Mouse (Mus musculus) heart, postnatal 0 days (tissue): Measurements from ENCODE around the gene Cdk12. TPM values are rescaled to one million over a fixed set of nuclear protein-coding genes. Genes with fewer than 3 reads are reported as not detected.

Experiments
- ATAC-seq: fragments of 200-750 bp; cut with Nextera tagmentation; 2 replicates; pipeline ENCODE4 v1.8.0; 2017; ENCODE audit warnings: low read depth, moderate number of reproducible peaks, moderate library complexity; ENCODE audit not compliant: insufficient read depth
- DNase-seq: peaks from one replicate; pipeline ENCODE4 v3.0.0-alpha.2; 2016; ENCODE audit warnings: low spot score
- H3K27ac ChIP-seq: fragments of 300-500 bp; sonication (generic); 2 replicates; pipeline ENCODE4 v1.5.1; 2014; ENCODE audit warnings: low read depth, mild to moderate bottlenecking
- H3K27me3 ChIP-seq: fragments of 300-500 bp; sonication (generic); 2 replicates; pipeline ENCODE4 v1.6.1; 2014; ENCODE audit warnings: low read length, mixed read lengths; ENCODE audit not compliant: control insufficient read depth, insufficient read depth
- H3K36me3 ChIP-seq: fragments of 300-500 bp; sonication (generic); replicated peaks from 2 replicates; pipeline ENCODE4 v1.6.1; 2014; ENCODE audit warnings: low read length, mixed read lengths; ENCODE audit not compliant: control insufficient read depth, insufficient read depth
- H3K4me1 ChIP-seq: fragments of 300-500 bp; sonication (generic); 2 replicates; pipeline ENCODE4 v1.6.1; 2014; ENCODE audit warnings: antibody characterized with exemption; ENCODE audit not compliant: control insufficient read depth, insufficient read depth
- H3K4me2 ChIP-seq: fragments of 300-500 bp; sonication (generic); 2 replicates; pipeline ENCODE4 v1.6.1; 2014; ENCODE audit warnings: low read depth, mild to moderate bottlenecking, low read length, moderate library complexity
- H3K4me3 ChIP-seq: fragments of 300-500 bp; sonication (generic); 2 replicates; pipeline ENCODE4 v1.5.1; 2014; ENCODE audit warnings: low read depth, low read length
- H3K9ac ChIP-seq: fragments of 300-500 bp; sonication (generic); replicated peaks from 2 replicates; pipeline ENCODE4 v1.6.1; 2014; ENCODE audit warnings: low read depth, low read length, mixed read lengths
- H3K9me3 ChIP-seq: fragments of 300-500 bp; sonication (generic); replicated peaks from 2 replicates; pipeline ENCODE4 v1.6.1; 2016; ENCODE audit warnings: low read length; ENCODE audit not compliant: control insufficient read depth
- CTCF ChIP-seq: IDR thresholded peaks from 2 replicates; pipeline ENCODE4 v1.5.1; 2016; ENCODE audit warnings: antibody characterized with exemption, control low read depth, low read depth
- EP300 ChIP-seq: IDR thresholded peaks from 2 replicates; pipeline ENCODE4 v1.6.1; 2016; ENCODE audit warnings: antibody characterized with exemption, low read depth
- whole genome bisulfite sequencing: fragments of 180-500 bp; shearing (Covaris S2); extraction: QIAGEN DNeasy Blood & Tissue Kit; methylation state at CpG from one replicate; pipeline ENCODE4 v1.1.7; 2014; 5-methylcytosine and 5-hydroxymethylcytosine counted together
- microRNA-seq: library from miRNA; unstranded; fragments of <30 nt; microRNA quantifications from one replicate; pipeline ENCODE4, GENCODE M21; 2016
- polyA plus RNA-seq: library from polyadenylated mRNA; unstranded; fragments of >200 nt; fragmentation: Nextera tagmentation; extraction: Ambion mirVana; gene quantifications from 2 replicates; pipeline ENCODE4 v1.2.1, GENCODE M21; 2015
- total RNA-seq: library from RNA; depleted of rRNA; stranded (reverse); fragments of >200 nt; gene quantifications from 2 replicates; pipeline ENCODE4 v1.2.3, GENCODE M21; 2014; ENCODE audit warnings: low replicate concordance; rRNA removed

Gene Cdk12
- total and polyA plus RNA-seq, 2 experiments from 2014 or later = 4.2 to 25.8 TPM

DNA sequence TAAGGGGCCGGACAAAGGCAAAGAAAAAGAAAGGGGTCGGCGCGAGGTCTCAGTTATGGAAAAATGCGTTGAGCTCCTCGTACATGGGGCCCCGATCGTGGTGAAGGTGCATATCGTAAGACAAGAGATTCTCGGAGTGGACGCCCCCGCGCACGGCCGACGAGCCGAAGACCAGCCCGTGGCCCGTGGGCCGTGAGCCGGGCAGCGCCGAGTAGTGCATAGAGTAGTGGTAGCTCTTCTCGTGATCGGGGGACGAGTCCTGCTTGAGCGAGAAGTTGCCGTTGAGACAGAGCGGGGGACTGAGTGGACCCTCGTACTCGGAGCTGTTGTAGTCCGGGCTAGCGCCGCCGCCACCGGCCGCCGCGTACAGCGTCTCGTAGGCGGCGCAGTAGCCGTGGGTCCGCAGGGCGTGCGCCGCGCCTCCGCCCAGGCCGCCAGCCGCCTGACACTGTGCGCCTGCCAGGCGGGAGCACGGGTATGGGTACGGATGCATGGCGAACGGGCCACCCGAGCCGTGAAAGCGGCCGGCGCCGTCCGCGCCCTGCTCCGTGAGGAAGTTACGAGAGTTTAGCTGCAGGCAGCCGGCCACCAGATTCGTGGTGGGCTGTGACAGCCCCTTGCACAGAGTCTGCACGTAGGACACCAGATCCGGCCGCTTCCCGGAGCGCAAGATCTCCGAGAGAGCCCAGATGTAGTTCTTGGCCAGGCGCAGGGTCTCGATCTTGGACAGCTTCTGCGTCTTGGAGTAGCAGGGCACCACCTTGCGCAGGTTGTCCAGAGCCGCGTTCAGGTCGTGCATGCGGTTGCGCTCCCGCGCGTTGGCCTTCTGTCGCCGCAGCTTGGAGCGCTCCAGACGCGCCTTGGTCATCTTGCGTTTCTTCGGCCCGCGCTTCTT, 124.5 kb downstream of the Cdk12 start:
- WGBS = 1% methylated on average over 92 of the region's 97 CpGs
- peak overlapping the region; percentile 33 for H3K4me3 ChIP-seq
- H3K27ac ChIP-seq = no peak overlapping the region
- ATAC-seq = peak; percentile 7; the same call in 1 of the 2 replicates
- H3K4me1 ChIP-seq = peaks cover 16% of the 10 kb centered on the region
- peaks cover 99% of the 10 kb centered on the region for H3K27me3 ChIP-seq
- TF ChIP-seq CTCF = no peak
- no peak for TF ChIP-seq EP300
- H3K9me3 ChIP-seq = no peaks in the 10 kb centered on the region
- no peak for DNase-seq
- H3K9ac ChIP-seq = no peak overlapping the region
- peak overlapping the region; percentile 47 for H3K4me2 ChIP-seq
- H3K36me3 ChIP-seq = no peaks in the 10 kb centered on the region

DNA sequence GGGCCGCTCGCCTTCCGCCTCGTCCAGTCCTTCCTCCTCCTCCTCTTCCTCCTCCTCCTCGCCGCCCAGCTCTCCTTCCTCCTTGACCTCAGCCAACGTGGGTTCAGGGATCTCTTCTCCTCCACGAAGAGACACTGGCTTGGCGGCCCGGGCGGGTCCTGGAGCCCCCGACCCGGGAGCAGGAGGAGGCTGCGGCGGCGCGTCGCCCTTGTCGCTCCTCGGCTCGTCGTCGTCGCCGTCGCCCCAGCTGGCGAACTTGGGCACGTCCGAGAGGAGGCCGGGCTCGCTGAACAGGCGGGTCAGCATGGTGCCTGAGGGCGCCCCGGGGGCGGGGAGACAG, 125.1 kb downstream of the Cdk12 start:
- TF ChIP-seq CTCF (no peak), EP300 (no peak)
- Histone ChIP-seq H3K27ac (no peak overlapping the region), H3K9me3 (no peaks in the 10 kb centered on the region), H3K4me1 (peaks cover 16% of the 10 kb centered on the region), H3K36me3 (no peaks in the 10 kb centered on the region), H3K27me3 (peaks cover 99% of the 10 kb centered on the region), H3K4me3 (peak overlapping the region; percentile 33), H3K9ac (no peak overlapping the region), H3K4me2 (peak overlapping the region; percentile 47)
- ATAC-seq (no peak), DNase-seq (no peak)
- under 1% methylated on average over 34 of the region's 35 CpGs for WGBS

Small RNA genes lying within 50 kb of the gene (microRNA-seq; reads per million reads assigned to microRNA genes)
- gene Gm27399 (not detected), gene Mir5119 (not detected)

Other genes starting within 250 kb of the Cdk12 start
- gene Plxdc1, start 216.6 kb upstream of the Cdk12 start, total RNA-seq = 0.39 and 2.6 TPM in 2 replicates
- 2.1 TPM in 2 replicates for gene Plxdc1, start 216.6 kb upstream of the Cdk12 start, polyA plus RNA-seq
- gene Arl5c, start 206.9 kb upstream of the Cdk12 start, total RNA-seq = 4.3 TPM in 1 of 2 replicates, not detected in the other
- gene Arl5c, start 206.9 kb upstream of the Cdk12 start, polyA plus RNA-seq = 2.9 TPM in 2 replicates
- gene Cacnb1, start 180.0 kb upstream of the Cdk12 start, total RNA-seq = 5.5 and 6.2 TPM in 2 replicates
- 4.8 and 5.2 TPM in 2 replicates for gene Cacnb1, start 180.0 kb upstream of the Cdk12 start, polyA plus RNA-seq
- 604 and 622 TPM in 2 replicates for gene Rpl19, start 176.3 kb upstream of the Cdk12 start, total RNA-seq
- gene Rpl19, start 176.3 kb upstream of the Cdk12 start, polyA plus RNA-seq = 588 TPM in 2 replicates
- 0.15 TPM in 1 of 2 replicates, not detected in the other for gene Stac2, start 149.6 kb upstream of the Cdk12 start, total RNA-seq
- 0.04 and 0.11 TPM in 2 replicates for gene Stac2, start 149.6 kb upstream of the Cdk12 start, polyA plus RNA-seq
- gene Fbxl20, start 52.7 kb upstream of the Cdk12 start, total RNA-seq = 8.8 and 12.5 TPM in 2 replicates
- gene Fbxl20, start 52.7 kb upstream of the Cdk12 start, polyA plus RNA-seq = 8.6 and 8.8 TPM in 2 replicates
- 29.2 and 41.4 TPM in 2 replicates for gene Med1, start 9.8 kb upstream of the Cdk12 start, total RNA-seq
- 36.7 and 38.1 TPM in 2 replicates for gene Med1, start 9.8 kb upstream of the Cdk12 start, polyA plus RNA-seq
- gene Neurod2, start 126.6 kb downstream of the Cdk12 start, total RNA-seq = not detected in 2 replicates
- not detected in 2 replicates for gene Neurod2, start 126.6 kb downstream of the Cdk12 start, polyA plus RNA-seq
- 16.3 and 18.6 TPM in 2 replicates for gene Ppp1r1b, start 145.3 kb downstream of the Cdk12 start, total RNA-seq
- 32.1 and 38.5 TPM in 2 replicates for gene Ppp1r1b, start 145.3 kb downstream of the Cdk12 start, polyA plus RNA-seq
- 44.8 and 53.6 TPM in 2 replicates for gene Stard3, start 155.3 kb downstream of the Cdk12 start, total RNA-seq
- 34.7 and 35.3 TPM in 2 replicates for gene Stard3, start 155.3 kb downstream of the Cdk12 start, polyA plus RNA-seq
- 293 and 299 TPM in 2 replicates for gene Tcap, start 180.8 kb downstream of the Cdk12 start, total RNA-seq
- gene Tcap, start 180.8 kb downstream of the Cdk12 start, polyA plus RNA-seq = 455 and 518 TPM in 2 replicates
- 4.2 TPM in 1 of 2 replicates, not detected in the other for gene Pnmt, start 183.4 kb downstream of the Cdk12 start, total RNA-seq
- gene Pnmt, start 183.4 kb downstream of the Cdk12 start, polyA plus RNA-seq = 0.26 TPM in 1 of 2 replicates, not detected in the other
- gene Pgap3, start 197.4 kb downstream of the Cdk12 start, total RNA-seq = 35.7 and 46.0 TPM in 2 replicates
- 15.9 and 18.2 TPM in 2 replicates for gene Pgap3, start 197.4 kb downstream of the Cdk12 start, polyA plus RNA-seq
- 23.2 and 31.4 TPM in 2 replicates for gene Erbb2, start 209.4 kb downstream of the Cdk12 start, total RNA-seq
- 15.5 and 16.8 TPM in 2 replicates for gene Erbb2, start 209.4 kb downstream of the Cdk12 start, polyA plus RNA-seq
- 20.6 and 26.5 TPM in 2 replicates for gene Mien1, start 235.9 kb downstream of the Cdk12 start, total RNA-seq
- 104 and 113 TPM in 2 replicates for gene Mien1, start 235.9 kb downstream of the Cdk12 start, polyA plus RNA-seq
- 0.92 and 0.93 TPM in 2 replicates for gene Grb7, start 243.3 kb downstream of the Cdk12 start, total RNA-seq
- 0.15 and 0.23 TPM in 2 replicates for gene Grb7, start 243.3 kb downstream of the Cdk12 start, polyA plus RNA-seq